Mouse (Mus musculus) bone marrow macrophage, adult 2 months (primary cell): ENCODE results near the gene Rfng.

ENCODE experiments used
- CTCF ChIP-seq: IDR thresholded peaks from 2 replicates; pipeline ENCODE4 v1.5.1; 2012; ENCODE audit warnings: low read depth, mild to moderate bottlenecking, low read length, moderate library complexity
- POLR2A ChIP-seq: IDR thresholded peaks from 2 replicates; pipeline ENCODE4 v1.6.1; 2012; ENCODE audit warnings: mild to moderate bottlenecking, low read depth, low read length, borderline replicate concordance

DNA sequence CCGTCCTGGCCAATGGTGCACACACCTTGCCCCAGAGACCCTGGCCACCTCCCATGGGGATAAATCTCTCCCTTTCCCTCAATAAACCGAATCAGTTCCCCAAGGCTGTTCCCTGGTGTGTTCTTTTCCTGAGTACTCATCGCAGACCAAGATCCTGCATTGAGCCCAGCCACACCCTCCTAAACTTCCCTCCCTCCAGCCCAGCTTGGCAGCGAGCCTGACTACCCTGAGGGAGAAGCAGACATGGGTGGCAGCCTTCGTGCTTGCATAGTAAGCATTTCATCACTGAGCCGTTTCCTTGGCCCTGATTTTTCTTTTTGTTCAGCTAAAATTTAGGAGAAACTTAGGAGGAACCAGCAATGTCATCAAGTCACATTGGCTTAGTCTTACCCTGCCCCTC is 50.5 kb downstream of the Rfng start:
- no peak for TF ChIP-seq POLR2A
- TF ChIP-seq CTCF, result no peak
